Mouse (Mus musculus): Measurements from ENCODE around the gene Hoxb8. TPM values are rescaled to one million over a fixed set of nuclear protein-coding genes. Genes with fewer than 3 reads are reported as not detected.

Gene Hoxb8
- polyA plus RNA-seq, 1 experiment from 2014 or later = 1.4 TPM

DNA sequence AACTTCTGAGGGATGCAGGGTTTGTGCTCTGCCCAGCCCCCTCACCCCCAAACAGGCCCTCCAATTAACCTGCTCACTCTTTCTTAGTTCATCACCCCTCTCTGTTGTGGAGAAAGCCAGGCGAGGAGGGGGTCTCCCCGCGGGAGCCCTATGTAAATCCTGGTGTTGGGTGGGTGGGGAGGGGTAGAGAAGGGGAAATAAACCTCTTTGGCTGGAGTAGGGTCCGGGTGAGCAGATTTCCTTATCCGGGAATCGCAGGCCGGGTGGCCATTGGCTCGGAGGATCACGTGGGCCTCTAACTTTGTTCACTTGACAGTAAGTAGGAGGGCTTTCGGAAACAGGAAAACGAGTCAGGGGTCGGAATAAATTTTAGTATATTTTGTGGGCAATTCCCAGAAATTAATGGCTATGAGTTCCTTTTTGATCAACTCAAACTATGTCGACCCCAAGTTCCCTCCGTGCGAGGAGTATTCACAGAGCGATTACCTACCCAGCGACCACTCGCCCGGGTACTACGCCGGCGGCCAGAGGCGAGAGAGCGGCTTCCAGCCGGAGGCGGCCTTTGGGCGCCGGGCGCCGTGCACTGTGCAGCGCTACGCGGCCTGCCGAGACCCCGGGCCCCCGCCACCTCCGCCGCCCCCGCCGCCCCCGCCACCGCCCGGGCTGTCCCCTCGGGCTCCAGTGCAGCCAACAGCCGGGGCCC lies 36.8 kb downstream of the Hoxb8 start:
- no peak for TF ChIP-seq CTCF (IDR thresholded peaks at IDR 0.05; ENCODE audit: low read depth)
- no peaks in the 10 kb centered on the region for H3K9me3 ChIP-seq (ENCODE audit: low read depth, low read length)
- H3K36me3 ChIP-seq (ENCODE audit: insufficient read depth) = peaks cover 12% of the 10 kb centered on the region; the same call in 1 of the 2 replicates
- under 1% methylated on average over 39 of the region's 45 CpGs for WGBS
- DNase-seq (peak; percentile 95), ATAC-seq (ENCODE audit: insufficient read depth) (peak; percentile 85)
- H3K4me1 ChIP-seq (ENCODE audit: insufficient read depth) = 0 out of 2 replicates have a peak, but pooled peaks cover 2% of the 10 kb centered on the region
- H3K9ac ChIP-seq = peak overlapping the region; percentile 99
- H3K27ac ChIP-seq (ENCODE audit: low read depth) = peak overlapping the region; percentile 100
- H3K27me3 ChIP-seq (ENCODE audit: insufficient read depth, low read length) = peaks cover 15% of the 10 kb centered on the region
- peak overlapping the region; percentile 72 for H3K4me3 ChIP-seq (ENCODE audit: low read depth, low read length)
- peak overlapping the region; percentile 84 for H3K4me2 ChIP-seq

DNA sequence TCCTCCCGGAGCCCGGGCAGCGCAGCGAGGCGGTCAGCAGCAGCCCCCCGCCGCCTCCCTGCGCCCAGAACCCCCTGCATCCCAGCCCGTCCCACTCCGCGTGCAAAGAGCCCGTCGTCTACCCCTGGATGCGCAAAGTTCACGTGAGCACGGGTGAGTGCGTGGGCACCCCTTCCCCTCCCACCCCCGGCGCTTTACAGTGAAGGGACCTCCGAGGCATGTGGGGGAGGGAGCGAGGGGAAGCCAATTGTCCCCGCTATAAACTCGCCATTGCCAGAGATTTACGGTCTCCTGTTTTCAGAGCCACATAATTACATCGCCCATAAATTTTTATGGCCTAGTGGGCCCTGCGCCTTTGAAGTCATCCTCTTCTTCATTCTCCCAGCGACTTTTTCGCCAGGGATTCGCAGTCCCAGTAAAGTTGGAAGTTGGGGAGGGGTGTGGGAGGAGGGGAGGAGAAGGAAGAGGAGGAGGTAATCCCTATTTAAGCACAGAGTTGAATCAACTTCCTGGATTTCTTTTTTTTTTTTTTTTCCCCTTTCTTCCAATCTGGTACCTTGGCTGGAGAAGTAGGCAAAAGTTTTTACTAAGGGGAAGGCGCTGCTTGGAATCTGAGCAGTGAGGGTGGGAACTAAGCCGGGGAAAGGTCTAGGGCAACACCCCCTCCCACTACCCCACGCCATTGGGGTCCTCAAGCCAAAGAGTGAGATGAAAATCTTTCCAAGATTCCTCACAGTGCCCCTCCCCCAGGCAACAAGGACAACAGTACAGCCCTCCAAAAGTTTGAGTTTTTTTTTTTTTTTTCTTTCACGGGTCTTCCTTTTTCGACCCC lies 37.6 kb downstream of the Hoxb8 start:
- TF ChIP-seq CTCF (IDR thresholded peaks at IDR 0.05; ENCODE audit: low read depth) = no peak
- Histone ChIP-seq H3K9me3 (ENCODE audit: low read depth, low read length) (no peaks in the 10 kb centered on the region), H3K4me1 (ENCODE audit: insufficient read depth) (no peaks in the 10 kb centered on the region; the same call in 1 of the 2 replicates), H3K36me3 (ENCODE audit: insufficient read depth) (peaks cover 12% of the 10 kb centered on the region; the same call in 1 of the 2 replicates), H3K9ac (peak overlapping the region; percentile 99), H3K4me3 (ENCODE audit: low read depth, low read length) (peak overlapping the region; percentile 72), H3K4me2 (peak overlapping the region; percentile 84), H3K27me3 (ENCODE audit: insufficient read depth, low read length) (peaks cover 13% of the 10 kb centered on the region), H3K27ac (ENCODE audit: low read depth) (peak overlapping the region; percentile 100)
- peak; percentile 41 for ATAC-seq (ENCODE audit: insufficient read depth)
- WGBS = under 1% methylated on average over 34 of the region's 34 CpGs
- DNase-seq = peak; percentile 90

DNA sequence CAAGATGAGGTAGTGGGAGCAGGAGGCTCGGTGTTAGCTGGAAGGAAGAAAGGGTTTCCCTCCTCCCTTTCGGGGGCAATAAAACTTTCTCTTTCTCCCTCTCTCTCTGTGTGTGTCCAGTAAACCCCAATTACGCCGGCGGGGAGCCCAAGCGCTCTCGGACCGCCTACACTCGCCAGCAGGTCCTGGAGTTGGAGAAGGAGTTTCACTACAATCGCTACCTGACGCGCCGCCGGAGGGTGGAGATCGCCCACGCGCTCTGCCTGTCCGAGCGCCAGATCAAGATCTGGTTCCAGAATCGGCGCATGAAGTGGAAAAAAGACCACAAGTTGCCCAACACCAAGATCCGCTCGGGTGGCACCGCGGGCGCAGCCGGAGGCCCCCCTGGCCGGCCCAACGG lies 38.2 kb downstream of the Hoxb8 start:
- peak overlapping the region; percentile 99 for H3K9ac ChIP-seq

DNA sequence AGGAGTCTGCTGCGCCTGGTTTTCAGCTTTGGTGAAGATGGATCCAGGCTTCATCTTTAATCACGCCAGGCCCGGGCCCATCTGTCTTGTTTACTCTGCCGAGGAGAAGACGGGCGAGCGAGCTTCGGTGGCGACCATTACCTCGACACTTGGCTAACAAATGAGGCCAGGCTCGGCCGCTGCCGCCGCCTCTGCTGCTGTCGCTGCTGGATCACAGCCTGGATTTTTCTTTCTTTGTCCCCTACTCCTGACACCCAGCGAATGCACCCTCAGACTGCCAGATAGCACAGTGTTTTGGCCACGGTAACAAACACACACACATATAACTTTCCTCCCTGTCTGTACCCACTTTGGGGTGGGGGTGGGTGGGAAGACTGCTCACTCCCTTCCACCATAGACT lies 39.0 kb downstream of the Hoxb8 start:
- no peak for TF ChIP-seq CTCF (IDR thresholded peaks at IDR 0.05; ENCODE audit: low read depth)
- ATAC-seq (ENCODE audit: insufficient read depth) = no peak
- DNase-seq = no peak
- Histone ChIP-seq H3K4me2 (peak overlapping the region; percentile 84), H3K36me3 (ENCODE audit: insufficient read depth) (peaks cover 12% of the 10 kb centered on the region; the same call in 1 of the 2 replicates), H3K4me1 (ENCODE audit: insufficient read depth) (no peaks in the 10 kb centered on the region; the same call in 1 of the 2 replicates), H3K9me3 (ENCODE audit: low read depth, low read length) (no peaks in the 10 kb centered on the region), H3K27me3 (ENCODE audit: insufficient read depth, low read length) (peaks cover 14% of the 10 kb centered on the region), H3K27ac (ENCODE audit: low read depth) (peak overlapping the region; percentile 100), H3K9ac (peak overlapping the region; percentile 99), H3K4me3 (ENCODE audit: low read depth, low read length) (peak overlapping the region; percentile 72)
- 2% methylated on average over 17 of the region's 17 CpGs for WGBS

More for the DNA sequence above, 38.2 kb downstream of the Hoxb8 start:
- H3K4me2 ChIP-seq = peak overlapping the region; percentile 84
- H3K9me3 ChIP-seq (ENCODE audit: low read depth, low read length) = no peaks in the 10 kb centered on the region
- no peak for DNase-seq
- peaks cover 13% of the 10 kb centered on the region for H3K27me3 ChIP-seq (ENCODE audit: insufficient read depth, low read length)
- peaks cover 12% of the 10 kb centered on the region; the same call in 1 of the 2 replicates for H3K36me3 ChIP-seq (ENCODE audit: insufficient read depth)
- peak overlapping the region; percentile 72 for H3K4me3 ChIP-seq (ENCODE audit: low read depth, low read length)
- TF ChIP-seq CTCF (IDR thresholded peaks at IDR 0.05; ENCODE audit: low read depth) = no peak
- no peaks in the 10 kb centered on the region; the same call in 1 of the 2 replicates for H3K4me1 ChIP-seq (ENCODE audit: insufficient read depth)
- H3K27ac ChIP-seq (ENCODE audit: low read depth) = peak overlapping the region; percentile 100
- peak; percentile 2; the same call in 1 of the 2 replicates for ATAC-seq (ENCODE audit: insufficient read depth)
- under 1% methylated on average over 29 of the region's 29 CpGs for WGBS

DNA sequence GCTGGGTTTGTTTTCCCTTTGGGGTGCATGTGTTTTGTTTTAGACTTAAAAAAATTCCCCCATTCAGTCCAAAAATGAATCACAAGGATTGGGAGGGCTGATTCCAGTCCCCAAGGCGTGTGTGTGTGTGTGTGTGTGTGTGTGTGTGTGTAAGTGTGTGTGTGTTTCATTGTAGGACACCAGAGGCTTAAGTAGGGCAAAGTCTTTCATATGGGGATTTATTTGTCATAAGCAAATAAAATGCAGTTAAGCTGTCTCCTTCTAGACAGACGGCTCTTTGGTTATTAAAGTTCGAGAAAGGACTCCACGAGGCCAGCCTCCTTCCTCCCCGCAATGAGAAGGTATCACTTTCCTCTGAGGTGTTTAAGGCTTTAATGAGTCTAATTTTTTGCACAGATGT lies 40.1 kb downstream of the Hoxb8 start:
- Histone ChIP-seq H3K27ac (ENCODE audit: low read depth) (peak overlapping the region; percentile 100), H3K9ac (peak overlapping the region; percentile 99)
- 14% methylated on average over 5 of the region's 5 CpGs for WGBS

DNA sequence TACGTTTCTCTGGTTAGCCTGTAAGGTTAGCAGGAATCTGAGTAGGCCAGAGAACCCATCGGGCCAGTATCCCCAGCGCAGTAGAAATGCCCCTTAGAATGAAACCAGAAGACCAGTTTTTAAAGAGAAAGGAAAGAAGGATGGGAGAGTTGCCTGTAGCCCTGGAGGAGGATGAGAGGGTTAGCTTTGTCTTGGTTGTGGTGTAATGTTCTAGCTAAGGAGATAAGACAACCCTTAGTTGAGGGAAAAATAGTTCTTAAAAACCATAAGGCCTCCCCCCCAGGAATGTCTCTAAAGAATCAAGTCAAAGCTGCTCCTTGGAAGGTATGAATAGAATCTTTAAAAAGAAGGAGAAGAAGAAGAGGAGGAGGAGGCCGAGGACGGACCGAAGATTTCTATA lies 41.0 kb downstream of the Hoxb8 start:
- ATAC-seq (ENCODE audit: insufficient read depth) = no peak

More for the DNA sequence above, 40.1 kb downstream of the Hoxb8 start:
- H3K9me3 ChIP-seq (ENCODE audit: low read depth, low read length) = no peaks in the 10 kb centered on the region
- H3K4me2 ChIP-seq = peak overlapping the region; percentile 84
- no peaks in the 10 kb centered on the region; the same call in 1 of the 2 replicates for H3K4me1 ChIP-seq (ENCODE audit: insufficient read depth)
- H3K4me3 ChIP-seq (ENCODE audit: low read depth, low read length) = peak overlapping the region; percentile 72
- peaks cover 16% of the 10 kb centered on the region; the same call in 1 of the 2 replicates for H3K27me3 ChIP-seq (ENCODE audit: insufficient read depth, low read length)
- no peak for ATAC-seq (ENCODE audit: insufficient read depth)
- TF ChIP-seq CTCF (IDR thresholded peaks at IDR 0.05; ENCODE audit: low read depth) = no peak
- DNase-seq = no peak
- peaks cover 12% of the 10 kb centered on the region; the same call in 1 of the 2 replicates for H3K36me3 ChIP-seq (ENCODE audit: insufficient read depth)

More for the DNA sequence above, 41.0 kb downstream of the Hoxb8 start:
- no peaks in the 10 kb centered on the region; the same call in 1 of the 2 replicates for H3K4me1 ChIP-seq (ENCODE audit: insufficient read depth)
- 18% methylated on average over 6 of the region's 6 CpGs for WGBS
- peak overlapping the region; percentile 84 for H3K4me2 ChIP-seq
- peak overlapping the region; percentile 100 for H3K27ac ChIP-seq (ENCODE audit: low read depth)
- peaks cover 12% of the 10 kb centered on the region; the same call in 1 of the 2 replicates for H3K36me3 ChIP-seq (ENCODE audit: insufficient read depth)
- peaks cover 16% of the 10 kb centered on the region; the same call in 1 of the 2 replicates for H3K27me3 ChIP-seq (ENCODE audit: insufficient read depth, low read length)
- TF ChIP-seq CTCF (IDR thresholded peaks at IDR 0.05; ENCODE audit: low read depth) = no peak
- H3K4me3 ChIP-seq (ENCODE audit: low read depth, low read length) = peak overlapping the region; percentile 72
- no peak for DNase-seq
- peak overlapping the region; percentile 99 for H3K9ac ChIP-seq
- H3K9me3 ChIP-seq (ENCODE audit: low read depth, low read length) = no peaks in the 10 kb centered on the region
